Mouse (Mus musculus) CH12.LX (cell line): ENCODE results near the gene Galr2. TPM values are rescaled to one million over a fixed set of nuclear protein-coding genes. Genes with fewer than 3 reads are reported as not detected.

ENCODE experiments used
- DNase-seq: peaks from one replicate; pipeline ENCODE4 v3.0.0-alpha.2; 2013; ENCODE audit errors: extremely low read depth
- H3K27ac ChIP-seq: 2 replicates; pipeline ENCODE4 v1.5.1; 2012; ENCODE audit warnings: low read depth, mild to moderate bottlenecking, control low read depth, moderate library complexity; ENCODE audit not compliant: insufficient read depth
- H3K27me3 ChIP-seq: replicated peaks from 2 replicates; pipeline ENCODE3; 2012; ENCODE audit warnings: inconsistent platforms
- H3K36me3 ChIP-seq, 2 experiments: replicated peaks in 1 of 2; 2 replicates each; pipeline versions ENCODE3 to v1.6.1; 2012; ENCODE audit warnings: inconsistent platforms in 1 of 2, low read length in 1 of 2, mild to moderate bottlenecking in 1 of 2, mixed read lengths in 1 of 2, moderate library complexity in 1 of 2; ENCODE audit not compliant: control insufficient read depth in 1 of 2, insufficient read depth in 1 of 2
- H3K4me1 ChIP-seq, 2 experiments: 2 replicates each; pipeline ENCODE4 v1.6.1; 2012; ENCODE audit warnings: inconsistent platforms in 1 of 2, moderate library complexity in 1 of 2; ENCODE audit not compliant: insufficient read depth in 2 of 2, control insufficient read depth in 1 of 2
- H3K4me2 ChIP-seq: 2 replicates; pipeline ENCODE4 v1.6.1; 2012; ENCODE audit warnings: low read depth, mild to moderate bottlenecking, control low read depth; ENCODE audit not compliant: poor library complexity, insufficient read depth, severe bottlenecking
- H3K4me3 ChIP-seq, 3 experiments: fragments of 150-350 bp in 1 of 3; sonication (generic) in 1 of 3; replicated peaks in 1 of 3; 2 replicates each; pipeline versions ENCODE3 to v1.5.1; 2011 to 2012; ENCODE audit warnings: low read depth in 2 of 3, low read length in 2 of 3, mild to moderate bottlenecking in 2 of 3, moderate library complexity in 2 of 3, control low read depth in 1 of 3, improper control_type of control experiment in 1 of 3, inconsistent platforms in 1 of 3, mixed read lengths in 1 of 3; ENCODE audit not compliant: poor library complexity in 1 of 3
- H3K79me2 ChIP-seq: replicated peaks from 2 replicates; pipeline ENCODE4 v1.6.1; 2012; ENCODE audit warnings: mild to moderate bottlenecking, moderate library complexity; ENCODE audit not compliant: control insufficient read depth, poor library complexity, insufficient read depth, severe bottlenecking; ENCODE audit errors: extremely low read depth
- H3K9ac ChIP-seq: 2 replicates; pipeline ENCODE4 v1.6.1; 2012; ENCODE audit warnings: low read depth, mild to moderate bottlenecking, control low read depth, moderate library complexity; ENCODE audit not compliant: insufficient read depth
- H3K9me3 ChIP-seq: replicated peaks from 2 replicates; pipeline ENCODE3; 2012; ENCODE audit warnings: low read length, inconsistent platforms, mixed read lengths
- CHD1 ChIP-seq: IDR thresholded peaks from 2 replicates; pipeline ENCODE4 v1.6.1; 2012; ENCODE audit warnings: low read depth, low read length, improper control_type of control experiment, inconsistent platforms
- CTCF ChIP-seq, 2 experiments: IDR thresholded peaks in 1 of 2; conservative IDR thresholded peaks in 1 of 2; 2 replicates each; pipeline ENCODE4 v1.5.1; 2011 to 2012; ENCODE audit warnings: low read depth in 2 of 2, low read length in 2 of 2, improper control_type of control experiment in 1 of 2, inconsistent platforms in 1 of 2, mild to moderate bottlenecking in 1 of 2, moderate library complexity in 1 of 2
- E2F4 ChIP-seq: IDR thresholded peaks from 2 replicates; pipeline ENCODE4 v1.6.1; 2011; ENCODE audit warnings: low read depth, low read length, improper control_type of control experiment; ENCODE audit not compliant: insufficient replicate concordance
- HCFC1 ChIP-seq: IDR thresholded peaks from 2 replicates; pipeline ENCODE4 v1.6.1; 2012; ENCODE audit warnings: low read depth, mild to moderate bottlenecking, inconsistent platforms, low read length, improper control_type of control experiment
- IRF4 ChIP-seq: IDR thresholded peaks from 2 replicates; pipeline ENCODE4 v1.6.1; 2014; ENCODE audit warnings: low read depth, mild to moderate bottlenecking, inconsistent platforms, low read length, improper control_type of control experiment
- JUN ChIP-seq: IDR thresholded peaks from 2 replicates; pipeline ENCODE4 v1.6.1; 2011; ENCODE audit warnings: low read depth, mild to moderate bottlenecking, low read length, improper control_type of control experiment, moderate library complexity; ENCODE audit not compliant: insufficient read depth
- JUND ChIP-seq: conservative IDR thresholded peaks from 2 replicates; pipeline ENCODE4 v1.6.1; 2011; ENCODE audit warnings: low read depth, low read length, improper control_type of control experiment
- NRF1 ChIP-seq: IDR thresholded peaks from 2 replicates; pipeline ENCODE4 v1.6.1; 2014; ENCODE audit warnings: low read depth, mild to moderate bottlenecking, inconsistent platforms, low read length, improper control_type of control experiment, moderate library complexity
- POLR2AphosphoS2 ChIP-seq: IDR thresholded peaks from 2 replicates; pipeline ENCODE4 v1.6.1; 2011; ENCODE audit warnings: low read depth, low read length, improper control_type of control experiment
- UBTF ChIP-seq: IDR thresholded peaks from 2 replicates; pipeline ENCODE4 v1.6.1; 2012; ENCODE audit warnings: low read depth, mild to moderate bottlenecking, inconsistent platforms, low read length, improper control_type of control experiment, moderate library complexity
- USF2 ChIP-seq: conservative IDR thresholded peaks from 2 replicates; pipeline ENCODE4 v1.6.1; 2011; ENCODE audit warnings: low read depth, low read length, improper control_type of control experiment
- ZC3H11A ChIP-seq: IDR thresholded peaks from 2 replicates; pipeline ENCODE4 v1.6.1; 2012; ENCODE audit warnings: low read depth, mild to moderate bottlenecking, inconsistent platforms, low read length, improper control_type of control experiment
- ZKSCAN1 ChIP-seq: IDR thresholded peaks from 2 replicates; pipeline ENCODE4 v1.6.1; 2012; ENCODE audit warnings: low read depth, inconsistent platforms, low read length, improper control_type of control experiment, borderline replicate concordance
- dilution Hi-C: fragments of 300-500 bp; cut with MboI; formaldehyde crosslinking; loops from 2 replicates; pipeline ENCODE4 v1.14.3; 2020; ENCODE audit warnings: low sequenced_read_pairs; ENCODE audit not compliant: extremely low pct_unique_long_range_greater_than_20kb, extremely low pct_ligation_motif_present
- in situ Hi-C: fragments of 300-500 bp; cut with MboI; formaldehyde crosslinking; loops from 3 replicates; pipeline ENCODE4 v1.14.3; 2019; ENCODE audit warnings: low sequenced_read_pairs, low pct_ligation_motif_present, low pct_unique_long_range_greater_than_20kb, mixed read lengths
- polyA plus RNA-seq: library from polyadenylated mRNA; unstranded; fragments of >175 nt; gene quantifications from 2 replicates; pipeline ENCODE4 v1.2.1, GENCODE M21; 2012; ENCODE audit warnings: low read depth; ENCODE audit not compliant: insufficient read length
- total RNA-seq, 2 experiments: library from RNA; depleted of rRNA; stranded (reverse); fragments of 300-350 nt in 1 of 2; fragments of >200 nt in 1 of 2; gene quantifications; 2 replicates each; pipeline ENCODE4 v1.2.3; 2012 to 2014

Gene Galr2
- total and polyA plus RNA-seq, 3 experiments = 0.21 to 1.6 (median 0.85) TPM

DNA sequence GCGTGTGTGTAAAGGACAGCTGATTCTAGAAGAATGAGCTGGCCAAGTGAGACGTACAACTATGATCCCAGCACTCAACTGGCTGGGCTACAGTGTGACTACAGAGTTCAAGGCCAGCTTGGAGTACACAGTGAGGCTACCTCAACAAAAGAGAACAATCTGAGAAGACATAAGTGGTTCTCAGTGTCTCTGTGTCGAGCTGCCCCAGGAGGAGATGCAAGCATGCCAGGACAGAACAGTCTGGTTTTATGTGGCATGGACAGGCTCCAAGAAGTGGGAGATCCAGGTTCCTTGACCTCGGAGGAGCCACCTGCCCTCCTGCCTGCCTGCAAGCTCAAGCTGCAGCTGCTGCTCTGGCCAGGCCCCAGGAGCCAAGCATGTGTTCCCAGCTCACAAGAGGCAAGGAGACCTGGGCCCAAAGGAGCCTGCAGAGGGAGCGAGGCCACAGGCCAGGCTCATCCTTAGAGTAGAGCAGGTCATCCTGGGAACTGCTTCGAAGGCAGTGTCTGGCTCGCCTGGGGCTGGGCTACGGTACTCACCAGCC, 15.5 kb downstream of the Galr2 start:
- Histone ChIP-seq H3K9ac (no peak overlapping the region), H3K27me3 (no peaks in the 10 kb centered on the region), H3K9me3 (no peaks in the 10 kb centered on the region), H3K4me1 (peaks cover 5 to 29% of the 10 kb centered on the region in 2 experiments; a peak in 3 of 4 replicates), H3K27ac (no peak overlapping the region), H3K36me3 (peaks cover 76 to 95% of the 10 kb centered on the region in 2 experiments), H3K79me2 (no peaks in the 10 kb centered on the region), H3K4me2 (no peak overlapping the region), H3K4me3 (no peak overlapping the region)
- TF ChIP-seq IRF4 (no peak), JUN (no peak), HCFC1 (no peak), CHD1 (no peak)
- dilution Hi-C loops (no loop called here), in situ Hi-C loops (no loop called here)
- no peak for DNase-seq

DNA sequence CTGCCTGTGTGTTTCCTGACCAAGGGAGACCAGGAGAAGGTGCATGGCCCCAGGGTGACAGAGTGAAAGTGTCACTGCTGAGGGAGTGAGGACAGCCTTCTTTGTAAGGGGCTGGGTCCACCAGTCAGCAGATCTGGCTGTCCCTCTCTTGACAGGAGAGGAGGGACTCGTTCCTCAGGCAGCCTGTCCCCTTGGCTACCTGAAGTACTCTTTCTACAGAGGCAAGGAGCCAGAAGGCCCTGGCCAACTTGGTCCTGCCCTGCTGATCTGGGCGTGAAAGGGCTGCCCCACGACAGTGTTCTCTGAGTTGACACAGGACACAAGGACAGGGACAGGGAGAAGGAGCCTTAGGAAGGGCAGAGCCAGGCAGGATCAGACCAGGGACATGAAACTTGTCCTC, 16.3 kb downstream of the Galr2 start:
- in situ Hi-C loops = no loop called here
- TF ChIP-seq CTCF (conservative IDR thresholded peaks at IDR 0.05 in 1 of 2, IDR thresholded peaks at IDR 0.05 in 1 of 2; ENCODE audit: low read depth in 2 of 2, low read length in 2 of 2) = no peak
- TF ChIP-seq POLR2AphosphoS2 = no peak
- TF ChIP-seq JUND = no peak
- no peak for TF ChIP-seq E2F4
- no peak for TF ChIP-seq ZC3H11A
- TF ChIP-seq USF2 = no peak
- no peak for TF ChIP-seq UBTF
- no peaks in the 10 kb centered on the region for H3K27me3 ChIP-seq
- H3K4me1 ChIP-seq = peaks cover 5 to 22% of the 10 kb centered on the region in 2 experiments; a peak in 3 of 4 replicates
- no peak overlapping the region for H3K27ac ChIP-seq
- H3K4me2 ChIP-seq = no peak overlapping the region
- H3K9ac ChIP-seq = no peak overlapping the region
- no peak for DNase-seq
- dilution Hi-C loops = no loop called here
- H3K36me3 ChIP-seq = peaks cover 78 to 97% of the 10 kb centered on the region in 2 experiments
- no peak overlapping the region for H3K4me3 ChIP-seq
- H3K79me2 ChIP-seq = no peaks in the 10 kb centered on the region
- H3K9me3 ChIP-seq = no peaks in the 10 kb centered on the region

DNA sequence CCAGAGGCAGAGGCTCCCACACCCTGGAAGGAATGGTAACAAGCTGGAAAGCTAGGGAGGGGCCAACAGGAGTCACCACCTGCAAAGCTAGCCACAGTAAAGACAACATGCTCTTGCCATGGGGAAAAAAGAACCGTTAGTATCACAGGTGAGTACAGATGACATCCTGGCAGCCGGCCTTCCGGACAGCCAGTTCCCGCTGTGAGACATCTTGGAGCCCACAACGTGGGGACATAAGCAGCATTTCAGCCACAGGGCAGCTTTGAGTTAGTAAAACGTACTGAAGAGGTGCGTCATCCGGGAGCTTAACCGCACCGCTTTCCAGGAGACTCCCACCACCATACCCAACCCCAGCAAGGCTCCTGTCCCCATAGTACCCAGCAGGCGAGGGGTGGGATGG, 17.5 kb downstream of the Galr2 start:
- H3K4me3 ChIP-seq = no peak overlapping the region
- no peak overlapping the region for H3K27ac ChIP-seq
- H3K36me3 ChIP-seq = peaks cover 75 to 97% of the 10 kb centered on the region in 2 experiments
- no peak overlapping the region for H3K4me2 ChIP-seq
- DNase-seq = no peak
- in situ Hi-C loops (no loop called here), dilution Hi-C loops (no loop called here)
- no peaks in the 10 kb centered on the region for H3K9me3 ChIP-seq
- TF ChIP-seq ZKSCAN1 (no peak), NRF1 (no peak)
- no peaks in the 10 kb centered on the region for H3K27me3 ChIP-seq
- H3K9ac ChIP-seq = no peak overlapping the region
- peaks cover 0 to 11% of the 10 kb centered on the region in 2 experiments; a peak in 2 of 4 replicates for H3K4me1 ChIP-seq
- H3K79me2 ChIP-seq = no peaks in the 10 kb centered on the region
